Mouse (Mus musculus) ES-Bruce4 (cell line): ENCODE data around the gene AC124108.1. TPM values are rescaled to one million over a fixed set of nuclear protein-coding genes. Genes with fewer than 3 reads are reported as not detected.
A peak's percentile ranks its signal among the peaks of the same experiment; 100 is the strongest.

Source experiments
- H3K27ac ChIP-seq: 2 replicates; pipeline ENCODE4 v1.5.1; 2012; ENCODE audit warnings: low read length, inconsistent platforms; ENCODE audit not compliant: insufficient read depth
- H3K27me3 ChIP-seq: 2 replicates; pipeline ENCODE4 v1.6.1; 2012; ENCODE audit warnings: mild to moderate bottlenecking, low read length, inconsistent platforms; ENCODE audit not compliant: control insufficient read depth, poor library complexity, insufficient read depth, severe bottlenecking
- H3K36me3 ChIP-seq: 2 replicates; pipeline ENCODE4 v1.6.1; 2012; ENCODE audit warnings: inconsistent platforms, mild to moderate bottlenecking, low read length, moderate library complexity; ENCODE audit not compliant: control insufficient read depth, poor library complexity, insufficient read depth, severe bottlenecking
- H3K4me1 ChIP-seq: one replicate; pipeline ENCODE4 v1.8.1; 2011; ENCODE audit warnings: low read length; ENCODE audit not compliant: control insufficient read depth, insufficient read depth
- H3K4me3 ChIP-seq: 2 replicates; pipeline ENCODE4 v1.5.1; 2011; ENCODE audit warnings: low read depth, mild to moderate bottlenecking, low read length
- H3K9ac ChIP-seq: 2 replicates; pipeline ENCODE4 v1.6.1; 2012; ENCODE audit warnings: low read depth, mild to moderate bottlenecking, inconsistent platforms; ENCODE audit not compliant: poor library complexity, severe bottlenecking
- H3K9me3 ChIP-seq: replicated peaks from 2 replicates; pipeline ENCODE4 v1.6.1; 2012; ENCODE audit warnings: mild to moderate bottlenecking, low read length, inconsistent platforms; ENCODE audit not compliant: control insufficient read depth, poor library complexity, insufficient read depth, severe bottlenecking
- CTCF ChIP-seq: IDR thresholded peaks from one replicate; pipeline ENCODE4 v1.8.1; 2011; ENCODE audit warnings: low read depth, low read length
- EP300 ChIP-seq: IDR thresholded peaks from 2 replicates; pipeline ENCODE4 v1.6.1; 2011; ENCODE audit warnings: low read depth, low read length; ENCODE audit not compliant: insufficient read depth
- POLR2A ChIP-seq: IDR thresholded peaks from one replicate; pipeline ENCODE4 v1.8.1; 2011; ENCODE audit warnings: low read length; ENCODE audit not compliant: insufficient read depth
- polyA plus RNA-seq: library from polyadenylated mRNA; stranded (reverse); fragments of >200 nt; gene quantifications from 2 replicates; pipeline ENCODE4 v1.2.4, GENCODE M21; 2011; ENCODE audit warnings: low read depth; ENCODE audit not compliant: missing spikeins, insufficient read depth, insufficient read length

AC124108.1 gene
- polyA plus RNA-seq, 1 experiment: 7.7 TPM

DNA sequence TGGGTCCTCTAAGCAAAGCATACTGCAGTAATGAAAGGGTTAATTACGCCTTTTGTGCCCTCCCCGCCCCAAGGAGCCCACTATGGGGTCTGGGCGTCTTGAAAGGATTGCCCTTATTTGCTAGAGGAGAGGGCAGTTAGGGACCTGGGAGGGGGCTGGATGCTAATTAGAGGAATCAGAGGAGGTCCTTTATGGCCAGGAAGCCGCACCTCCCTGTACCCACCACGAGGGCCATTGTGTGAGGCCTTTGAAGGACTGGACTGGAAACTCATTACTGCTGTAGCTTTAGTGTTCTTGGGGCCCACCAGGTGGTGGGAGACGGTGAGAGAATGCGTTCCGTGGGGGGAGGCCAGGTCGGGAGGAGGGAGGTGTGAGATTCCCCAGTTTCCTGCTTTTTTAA, 6.4 kb downstream of the AC124108.1 start:
- Histone ChIP-seq H3K9me3 (peaks cover 7% of the 10 kb centered on the region; the same call in 1 of the 2 replicates), H3K27ac (peak overlapping the region; percentile 88), H3K4me3 (peak overlapping the region; percentile 44), H3K36me3 (no peaks in the 10 kb centered on the region), H3K4me1 (peaks cover 18% of the 10 kb centered on the region), H3K9ac (peak overlapping the region; percentile 57), H3K27me3 (no peaks in the 10 kb centered on the region)
- TF ChIP-seq CTCF: no peak
- TF ChIP-seq EP300: peak; percentile 85
- TF ChIP-seq POLR2A: no peak

GRCm38 (mm10) chr1:132198401-132199071, 7.3 kb downstream of the AC124108.1 start:
- Histone ChIP-seq H3K9me3 (peaks cover 12% of the 10 kb centered on the region; the same call in 1 of the 2 replicates), H3K36me3 (no peaks in the 10 kb centered on the region), H3K9ac (peak overlapping the region; percentile 57), H3K4me1 (peaks cover 20% of the 10 kb centered on the region), H3K27me3 (no peaks in the 10 kb centered on the region), H3K27ac (peak overlapping the region; percentile 88), H3K4me3 (peak overlapping the region; percentile 44)
- no peak for TF ChIP-seq EP300
- TF ChIP-seq POLR2A: no peak
- no peak for TF ChIP-seq CTCF

- TF ChIP-seq CTCF (no peak), EP300 (no peak), POLR2A (no peak)
- Histone ChIP-seq H3K36me3 (no peaks in the 10 kb centered on the region), H3K27me3 (no peaks in the 10 kb centered on the region), H3K9ac (peak overlapping the region; percentile 57), H3K4me3 (peak overlapping the region; percentile 49), H3K9me3 (peaks cover 12% of the 10 kb centered on the region; the same call in 1 of the 2 replicates), H3K27ac (peak overlapping the region; percentile 88), H3K4me1 (peaks cover 20% of the 10 kb centered on the region)
These were observed 8.0 kb downstream of the AC124108.1 start for GRCm38 (mm10) chr1:132199244-132199643.

DNA sequence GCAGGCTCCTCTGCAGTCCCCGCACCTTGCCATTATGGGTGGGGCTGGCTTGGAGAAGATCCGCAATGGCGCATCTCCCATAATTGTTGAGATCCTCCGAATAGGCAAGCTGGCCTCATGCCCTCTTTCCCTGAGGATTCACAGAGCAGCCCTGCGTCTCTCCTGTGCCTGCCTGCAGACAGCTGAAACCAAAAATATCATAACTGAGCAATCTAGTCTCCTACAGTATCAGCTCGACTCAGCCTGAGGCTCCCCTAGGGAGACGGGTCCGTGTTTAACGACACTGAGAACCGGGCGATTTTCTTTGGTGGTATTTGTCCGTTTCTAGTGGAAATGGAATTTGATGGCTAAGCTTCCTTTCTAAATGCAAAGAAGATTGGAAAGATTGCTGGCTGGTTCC, 8.7 kb downstream of the AC124108.1 start:
- peaks cover 12% of the 10 kb centered on the region; the same call in 1 of the 2 replicates for H3K9me3 ChIP-seq
- no peaks in the 10 kb centered on the region for H3K27me3 ChIP-seq
- peak overlapping the region; percentile 88 for H3K27ac ChIP-seq
- peaks cover 25% of the 10 kb centered on the region for H3K4me1 ChIP-seq
- no peaks in the 10 kb centered on the region for H3K36me3 ChIP-seq
- TF ChIP-seq POLR2A (no peak), EP300 (no peak), CTCF (no peak)
- H3K9ac ChIP-seq: peak overlapping the region; percentile 57
- H3K4me3 ChIP-seq: peak overlapping the region; percentile 56

GRCm38 (mm10) chr1:132200562-132201510, 9.6 kb downstream of the AC124108.1 start:
- peaks cover 12% of the 10 kb centered on the region; the same call in 1 of the 2 replicates for H3K9me3 ChIP-seq
- no peaks in the 10 kb centered on the region for H3K36me3 ChIP-seq
- no peaks in the 10 kb centered on the region for H3K27me3 ChIP-seq
- H3K27ac ChIP-seq: peak overlapping the region; percentile 95
- H3K4me1 ChIP-seq: peaks cover 27% of the 10 kb centered on the region
- H3K9ac ChIP-seq: no peak overlapping the region; the same call in 1 of the 2 replicates
- H3K4me3 ChIP-seq: peak overlapping the region; percentile 56
- peak; percentile 93 for TF ChIP-seq EP300
- TF ChIP-seq POLR2A: no peak
- peak; percentile 16 for TF ChIP-seq CTCF
